Mouse (Mus musculus) hindbrain, embryonic 12.5 days (tissue): Measurements from ENCODE around the gene Tbc1d2b. TPM values are rescaled to one million over a fixed set of nuclear protein-coding genes. Genes with fewer than 3 reads are reported as not detected.

Experiments used
- ATAC-seq: fragments of 200-750 bp; cut with Nextera tagmentation; 2 replicates; pipeline ENCODE4 v1.8.0; 2017; ENCODE audit warnings: moderate TSS enrichment; ENCODE audit not compliant: low FRiP score
- H3K27ac ChIP-seq: fragments of 300-500 bp; sonication (generic); 2 replicates; pipeline ENCODE4 v1.5.1; 2016; ENCODE audit warnings: mild to moderate bottlenecking
- H3K27me3 ChIP-seq: fragments of 300-500 bp; sonication (generic); 2 replicates; pipeline ENCODE4 v1.6.1; 2016; ENCODE audit warnings: mild to moderate bottlenecking
- H3K36me3 ChIP-seq: fragments of 300-500 bp; sonication (generic); 2 replicates; pipeline ENCODE4 v1.6.1; 2016; ENCODE audit warnings: mild to moderate bottlenecking
- H3K4me1 ChIP-seq: fragments of 300-500 bp; sonication (generic); 2 replicates; pipeline ENCODE4 v1.6.1; 2016
- H3K4me2 ChIP-seq: fragments of 300-500 bp; sonication (generic); replicated peaks from 2 replicates; pipeline ENCODE4 v1.6.1; 2016; ENCODE audit warnings: mild to moderate bottlenecking
- H3K4me3 ChIP-seq: fragments of 300-500 bp; sonication (generic); 2 replicates; pipeline ENCODE4 v1.5.1; 2016; ENCODE audit warnings: mild to moderate bottlenecking
- H3K9ac ChIP-seq: fragments of 300-500 bp; sonication (generic); 2 replicates; pipeline ENCODE4 v1.6.1; 2016; ENCODE audit warnings: mild to moderate bottlenecking, moderate library complexity
- H3K9me3 ChIP-seq: fragments of 300-500 bp; sonication (generic); replicated peaks from 2 replicates; pipeline ENCODE4 v1.6.1; 2016; ENCODE audit warnings: mild to moderate bottlenecking
- WGBS: fragments of 180-500 bp; shearing (Covaris S2); methylation state at CpG from one replicate; pipeline ENCODE4 v1.1.7; 2016; 5-methylcytosine and 5-hydroxymethylcytosine counted together
- polyA plus RNA-seq: library from polyadenylated mRNA; unstranded; fragments of >200 nt; fragmentation: Nextera tagmentation; extraction: Ambion mirVana; gene quantifications from 2 replicates; pipeline ENCODE4 v1.2.1, GENCODE M21; 2016

Tbc1d2b gene
- polyA plus RNA-seq, 1 experiment from 2014 or later: 14.6 TPM

DNA sequence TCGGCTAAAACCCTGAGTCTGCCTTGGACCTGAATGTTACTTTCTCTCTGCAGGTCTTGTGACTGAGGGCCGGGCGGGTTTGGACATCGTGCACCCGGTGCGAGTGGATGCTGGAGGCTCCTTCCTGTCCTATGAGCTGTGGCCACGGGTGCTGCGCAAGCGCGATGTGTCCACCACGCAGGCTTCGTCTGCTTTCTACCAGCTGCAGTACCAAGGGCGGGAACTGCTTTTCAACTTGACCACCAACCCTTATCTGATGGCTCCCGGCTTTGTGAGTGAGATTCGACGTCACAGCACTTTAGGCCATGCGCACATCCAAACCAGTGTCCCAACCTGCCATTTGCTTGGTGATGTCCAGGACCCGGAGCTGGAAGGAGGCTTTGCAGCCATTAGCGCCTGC lies 99.2 kb downstream of the Tbc1d2b start:
- peaks cover 46% of the 10 kb centered on the region for H3K36me3 ChIP-seq
- H3K27me3 ChIP-seq: no peaks in the 10 kb centered on the region
- H3K9me3 ChIP-seq: no peaks in the 10 kb centered on the region

DNA sequence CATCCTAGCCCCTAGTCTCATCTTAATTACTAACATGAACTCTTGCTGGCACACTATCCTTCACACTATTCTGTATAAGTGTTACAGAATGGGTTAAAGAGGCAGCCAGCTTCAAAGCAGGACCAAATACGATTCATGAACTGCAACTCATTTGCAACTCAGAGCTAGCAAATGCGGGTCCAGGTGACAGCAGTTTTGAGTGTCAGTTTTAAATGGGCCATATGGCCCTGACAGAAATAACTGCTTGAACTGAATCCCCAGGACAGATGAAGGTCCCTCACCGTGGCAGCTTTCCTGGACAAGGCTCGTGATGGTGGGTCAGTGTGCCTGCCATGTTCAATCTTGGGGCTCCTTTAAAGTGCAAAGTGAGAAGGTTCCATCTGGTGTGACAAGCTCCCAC lies 100.6 kb downstream of the Tbc1d2b start:
- H3K27ac ChIP-seq: no peak overlapping the region
- no peak for ATAC-seq
- no peaks in the 10 kb centered on the region for H3K9me3 ChIP-seq
- peaks cover 33% of the 10 kb centered on the region for H3K36me3 ChIP-seq
- no peaks in the 10 kb centered on the region for H3K27me3 ChIP-seq
- no peak overlapping the region for H3K4me2 ChIP-seq
- no peak overlapping the region for H3K9ac ChIP-seq
- H3K4me1 ChIP-seq: peaks cover 5% of the 10 kb centered on the region; the same call in 1 of the 2 replicates
- 67% methylated on average over 4 of the region's 4 CpGs for WGBS
- H3K4me3 ChIP-seq: no peak overlapping the region

More for the DNA sequence above, 99.2 kb downstream of the Tbc1d2b start:
- Histone ChIP-seq H3K4me2 (no peak overlapping the region), H3K27ac (no peak overlapping the region), H3K4me1 (no peaks in the 10 kb centered on the region), H3K4me3 (no peak overlapping the region), H3K9ac (no peak overlapping the region)
- 97% methylated on average over 19 of the region's 19 CpGs for WGBS
- no peak for ATAC-seq

DNA sequence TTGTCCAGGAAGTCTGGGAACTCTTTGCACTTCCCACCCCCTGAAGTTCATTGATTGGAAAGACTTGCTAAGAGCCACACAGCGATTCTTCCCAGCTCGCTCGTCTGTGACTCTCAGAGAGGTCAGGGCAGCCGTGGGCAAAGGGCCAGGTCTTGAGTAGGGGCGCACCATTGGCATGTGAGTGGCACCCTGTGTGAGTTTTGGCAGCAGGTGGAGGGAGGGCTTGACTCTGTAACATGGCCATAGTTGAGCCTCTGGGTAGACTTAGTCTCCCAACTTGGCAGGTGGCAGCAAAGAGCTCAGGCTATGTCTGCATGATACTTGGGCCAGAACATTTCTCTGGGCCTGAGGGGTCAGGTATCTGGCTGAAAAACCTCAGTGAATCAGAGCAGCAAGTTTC lies 104.0 kb downstream of the Tbc1d2b start:
- Histone ChIP-seq H3K4me2 (no peak overlapping the region), H3K4me1 (peaks cover 20% of the 10 kb centered on the region), H3K36me3 (peaks cover 4% of the 10 kb centered on the region), H3K9ac (no peak overlapping the region), H3K9me3 (no peaks in the 10 kb centered on the region), H3K4me3 (no peak overlapping the region), H3K27ac (no peak overlapping the region), H3K27me3 (no peaks in the 10 kb centered on the region)
- ATAC-seq: no peak
- WGBS: 67% methylated on average over 5 of the region's 5 CpGs

GRCm38 (mm10) chr9:90165590-90165989 lies 105.0 kb downstream of the Tbc1d2b start:
- ATAC-seq: no peak
- H3K9ac ChIP-seq: no peak overlapping the region
- H3K4me1 ChIP-seq: peaks cover 20% of the 10 kb centered on the region
- H3K9me3 ChIP-seq: no peaks in the 10 kb centered on the region
- no peak overlapping the region for H3K4me3 ChIP-seq
- WGBS: 98% methylated on average over 4 of the region's 4 CpGs
- H3K27me3 ChIP-seq: no peaks in the 10 kb centered on the region
- no peak overlapping the region for H3K27ac ChIP-seq
- no peaks in the 10 kb centered on the region for H3K36me3 ChIP-seq
- no peak overlapping the region for H3K4me2 ChIP-seq

- Histone ChIP-seq H3K27ac (no peak overlapping the region), H3K4me2 (peak overlapping the region; percentile 92), H3K9me3 (no peaks in the 10 kb centered on the region), H3K4me1 (peaks cover 20% of the 10 kb centered on the region), H3K4me3 (peak overlapping the region; percentile 78; the same call in 1 of the 2 replicates), H3K36me3 (no peaks in the 10 kb centered on the region), H3K27me3 (no peaks in the 10 kb centered on the region), H3K9ac (no peak overlapping the region)
- ATAC-seq: no peak
- 69% methylated on average over 4 of the region's 4 CpGs for WGBS
Observed at GRCm38 (mm10) chr9:90164670-90165453, 105.7 kb downstream of the Tbc1d2b start.

- peak; percentile 70 for ATAC-seq
- Histone ChIP-seq H3K27ac (peak overlapping the region; percentile 76), H3K4me2 (peak overlapping the region; percentile 92), H3K4me3 (peak overlapping the region; percentile 78), H3K36me3 (no peaks in the 10 kb centered on the region), H3K9me3 (no peaks in the 10 kb centered on the region), H3K9ac (peak overlapping the region; percentile 81), H3K27me3 (no peaks in the 10 kb centered on the region), H3K4me1 (peaks cover 20% of the 10 kb centered on the region)
- WGBS: under 1% methylated on average over 17 of the region's 18 CpGs
Observed at GRCm38 (mm10) chr9:90163749-90164095, 106.9 kb downstream of the Tbc1d2b start.

- Histone ChIP-seq H3K9ac (peak within 1 kb of the TSS; percentile 81), H3K27ac (peak within 1 kb of the TSS; percentile 76), H3K4me2 (peak within 1 kb of the TSS; percentile 92), H3K4me3 (peak within 1 kb of the TSS; percentile 78), H3K27me3 (no peaks in the 10 kb centered on the region), H3K9me3 (no peaks in the 10 kb centered on the region), H3K4me1 (peaks cover 20% of the 10 kb centered on the region), H3K36me3 (no peaks in the 10 kb centered on the region)
- WGBS: under 1% methylated on average over 52 of the region's 60 CpGs
- peak; percentile 79 for ATAC-seq
Observed at GRCm38 (mm10) chr9:90162926-90163748, 107.5 kb downstream of the Tbc1d2b start, which contains the start of gene Adamts7. TSS of gene Adamts7 (plus strand) at chr9:90163069.

DNA sequence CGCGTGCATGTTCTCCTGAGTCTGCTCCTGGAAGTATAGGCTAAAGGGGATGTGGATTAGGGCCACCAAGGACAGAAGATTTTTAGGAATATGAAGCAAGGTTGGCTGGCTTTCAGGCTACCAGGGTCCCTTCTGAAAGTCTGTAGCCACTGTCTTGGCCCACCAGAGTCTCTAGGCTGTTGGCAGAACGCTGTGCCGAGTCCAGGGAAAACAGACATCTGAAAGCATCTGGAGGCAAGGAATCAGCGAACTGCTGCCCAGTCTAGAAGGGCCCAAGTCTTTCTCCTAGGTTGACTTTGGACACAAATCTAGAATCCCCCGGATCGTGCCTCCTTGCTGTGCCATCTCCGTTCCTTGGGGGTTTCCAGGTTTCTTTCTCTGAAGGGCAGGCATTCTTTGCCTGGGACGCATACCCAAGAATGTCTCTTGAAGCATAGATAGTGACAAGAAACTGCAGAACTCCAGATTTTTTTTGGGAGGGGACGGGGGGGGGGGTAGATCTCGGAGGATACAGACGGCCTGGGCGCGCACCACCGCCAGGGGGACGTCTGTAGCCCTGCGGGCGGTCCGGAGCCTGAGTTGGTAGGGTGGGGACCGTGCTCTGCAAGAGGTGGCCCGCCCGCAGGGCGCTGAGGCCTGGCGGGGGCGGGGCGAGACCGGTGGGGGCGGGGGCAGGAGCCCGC lies 108.2 kb downstream of the Tbc1d2b start:
- peak; percentile 76 for ATAC-seq
- Histone ChIP-seq H3K36me3 (no peaks in the 10 kb centered on the region), H3K27ac (peak overlapping the region; percentile 76), H3K4me3 (peak overlapping the region; percentile 78), H3K4me2 (peak overlapping the region; percentile 92), H3K9me3 (no peaks in the 10 kb centered on the region), H3K4me1 (peaks cover 20% of the 10 kb centered on the region), H3K27me3 (no peaks in the 10 kb centered on the region), H3K9ac (peak overlapping the region; percentile 81)
- 7% methylated on average over 27 of the region's 29 CpGs for WGBS

Other genes starting within 250 kb of the Tbc1d2b start
- 12.6 and 13.7 TPM in 2 replicates for gene Ctsh, start 216.7 kb downstream of the Tbc1d2b start, polyA plus RNA-seq
- 512 and 551 TPM in 2 replicates for gene Morf4l1, start 156.0 kb downstream of the Tbc1d2b start, polyA plus RNA-seq
- gene Adamts7, start 107.7 kb downstream of the Tbc1d2b start, polyA plus RNA-seq: 23.4 and 28.0 TPM in 2 replicates